12 mouse cellular contexts compared by ENCODE assay signal in genomic region chr3:89385451-89385850, GRCm38 (mm10). TPM values are rescaled to one million over a fixed set of nuclear protein-coding genes. Genes with fewer than 3 reads are reported as not detected.
A peak's percentile ranks its signal among the peaks of the same experiment; 100 is the strongest.
DNase-seq lines count a peak whose midpoint lies in the region; ATAC-seq and TF ChIP-seq lines count a peak whose summit lies in the region.
"Had no signal": no experiment of that assay in that cellular context is flagged by ENCODE, and none has a peak within 500 bp of the region (broad histone marks: within the 10 kb centered on the region; RNA-seq: fewer than 3 reads in every experiment).

No protein-coding gene starts in this region.

- no peaks in the 10 kb centered on the region for H3K27me3 ChIP-seq in liver, embryonic 13.5 days
- no peaks in the 10 kb centered on the region for H3K27me3 ChIP-seq in thymus, adult 2 months (ENCODE audit: control insufficient read depth, insufficient read depth, low read length)
- no peaks in the 10 kb centered on the region; the same call in 1 of the 2 replicates for H3K27me3 ChIP-seq in midbrain, embryonic 11.5 days (ENCODE audit: control insufficient read depth, insufficient read depth, low read length)

- no peak for TF ChIP-seq CTCF in lung, adult 2 months (IDR thresholded peaks at IDR 0.05; ENCODE audit: insufficient read depth, low read length)
- no peak for TF ChIP-seq CTCF in thymus, adult 2 months (IDR thresholded peaks at IDR 0.05; ENCODE audit: borderline replicate concordance, control insufficient read depth, extremely low read depth, insufficient read depth, low read length, poor library complexity)

- no peak overlapping the region for H3K9ac ChIP-seq in liver, embryonic 13.5 days
- no peak overlapping the region for H3K9ac ChIP-seq in midbrain, embryonic 11.5 days (ENCODE audit: low read length)

- peak overlapping the region; percentile 91; the same call in 1 of the 2 replicates for H3K27ac ChIP-seq in brown adipose tissue, adult 24 weeks (replicated peaks; ENCODE audit: low read depth, low read length)
- H3K27ac ChIP-seq in liver, embryonic 13.5 days = no peak overlapping the region
- peak overlapping the region; percentile 53; the same call in 1 of the 2 replicates for H3K27ac ChIP-seq in thymus, adult 2 months (ENCODE audit: control insufficient read depth, insufficient read depth, low read length)
- H3K27ac ChIP-seq in midbrain, embryonic 11.5 days (ENCODE audit: low read depth, low read length) = no peak overlapping the region

- no peak overlapping the region for H3K4me3 ChIP-seq in lung, adult 2 months (replicated peaks; ENCODE audit: extremely low read depth, low read depth, low read length)
- no peak overlapping the region for H3K4me3 ChIP-seq in brown adipose tissue, adult 24 weeks (ENCODE audit: insufficient read depth, low read depth, low read length)
- H3K4me3 ChIP-seq in liver, embryonic 13.5 days (replicated peaks) = 0 out of 2 replicates have a peak overlapping the region, but pooled peaks have one; percentile 5
- H3K4me3 ChIP-seq in thymus, adult 2 months (ENCODE audit: control insufficient read depth, insufficient read depth, low read length) = peak overlapping the region; percentile 37
- no peak overlapping the region for H3K4me3 ChIP-seq in midbrain, embryonic 11.5 days (ENCODE audit: low read depth, low read length)

- H3K4me1 ChIP-seq in lung, adult 2 months (ENCODE audit: control insufficient read depth, insufficient read depth, low read length) = peaks cover 17% of the 10 kb centered on the region
- peaks cover 25% of the 10 kb centered on the region for H3K4me1 ChIP-seq in brown adipose tissue, adult 24 weeks (ENCODE audit: control insufficient read depth, insufficient read depth, insufficient read length, low read length)
- H3K4me1 ChIP-seq in liver, embryonic 13.5 days (replicated peaks) = peaks cover 55% of the 10 kb centered on the region
- peaks cover 57% of the 10 kb centered on the region for H3K4me1 ChIP-seq in thymus, adult 2 months (replicated peaks; ENCODE audit: control insufficient read depth, insufficient read depth, low read length)
- peaks cover 10% of the 10 kb centered on the region for H3K4me1 ChIP-seq in midbrain, embryonic 11.5 days (ENCODE audit: control insufficient read depth, insufficient read depth, low read length)

- peak; percentile 13 for DNase-seq in lung, adult 2 months
- DNase-seq in lung, adult 18-20 months = no peak
- DNase-seq in liver, embryonic 13.5 days = no peak
- peak; percentile 66 for DNase-seq in thymus, adult 2 months
- no peak for DNase-seq in midbrain, embryonic 11.5 days (ENCODE audit: low spot score, missing footprints)
- DNase-seq in gastrocnemius, postnatal 10 days = no peak
- DNase-seq in layer of hippocampus, adult 11-12 months (ENCODE audit: low spot score) = no peak
- DNase-seq: cerebellum, adult 18-20 months; heart, postnatal 10 days; midbrain, embryonic 14.5 days had no signal

- peak overlapping the region; percentile 4; the same call in 1 of the 2 replicates for H3K4me2 ChIP-seq in liver, embryonic 13.5 days
- H3K4me2 ChIP-seq in midbrain, embryonic 11.5 days = no peak overlapping the region

- no peak for TF ChIP-seq POLR2A in lung, adult 2 months (IDR thresholded peaks at IDR 0.05; ENCODE audit: borderline replicate concordance, extremely low read depth, low read depth, low read length)
- TF ChIP-seq POLR2A in thymus, adult 2 months (IDR thresholded peaks at IDR 0.05; ENCODE audit: control insufficient read depth, extremely low read depth, insufficient read depth, low read length, poor library complexity) = no peak

- H3K36me3 ChIP-seq in liver, embryonic 13.5 days = peaks cover 9% of the 10 kb centered on the region; the same call in 1 of the 2 replicates
- H3K36me3 ChIP-seq in thymus, adult 2 months (ENCODE audit: control insufficient read depth, insufficient read depth, low read length) = no peaks in the 10 kb centered on the region
- H3K36me3 ChIP-seq in midbrain, embryonic 11.5 days (ENCODE audit: control insufficient read depth, insufficient read depth, low read length) = no peaks in the 10 kb centered on the region

- ATAC-seq in liver, embryonic 13.5 days (ENCODE audit: low read depth) = no peak
- ATAC-seq in midbrain, embryonic 11.5 days (ENCODE audit: low FRiP score) = no peak

- no peaks in the 10 kb centered on the region for H3K9me3 ChIP-seq in liver, embryonic 13.5 days (replicated peaks)
- H3K9me3 ChIP-seq in midbrain, embryonic 11.5 days (ENCODE audit: control insufficient read depth, low read length) = no peaks in the 10 kb centered on the region

- 46% methylated on average over 11 of the region's 11 CpGs for WGBS in lung, adult 2 months
- 15% methylated on average over 11 of the region's 11 CpGs for WGBS in liver, embryonic 13.5 days (ENCODE audit: insufficient replicate concordance)
- WGBS in thymus, adult 2 months = 3% methylated on average over 11 of the region's 11 CpGs
- WGBS in midbrain, embryonic 11.5 days = 41% methylated on average over 11 of the region's 11 CpGs

RNA-seq across cellular contexts. Expression of gene Zbtb7b, which starts 9.1 kb away (rescaled TPM):
- polyA plus RNA-seq in lung, adult 2 months (2012; rRNA removed) = 63.0 and 64.0 TPM in 2 replicates
- polyA plus RNA-seq in brown adipose tissue, adult 24 weeks (2012; ENCODE audit: insufficient read depth, insufficient read length, missing spikeins) = 93.2 and 121 TPM in 2 replicates
- polyA plus RNA-seq in liver, embryonic 13.5 days (2015; fragmentation: Nextera tagmentation; extraction: Ambion mirVana) = 0.97 and 1.8 TPM in 2 replicates
- 59.8 and 64.9 TPM in 2 replicates for polyA plus RNA-seq in thymus, adult 2 months (2012; rRNA removed)
- polyA plus RNA-seq in midbrain, embryonic 11.5 days (2014; fragmentation: Nextera tagmentation; extraction: Ambion mirVana) = 0.27 and 0.32 TPM in 2 replicates
- total RNA-seq in gastrocnemius, postnatal 10 days (2021) = 10 to 100 TPM; 19.1 to 21.8 TPM

RNA-seq across cellular contexts. Expression of gene Lenep, which starts 17.1 kb away (rescaled TPM):
- polyA plus RNA-seq in lung, adult 2 months (2012; rRNA removed) = 0.45 and 1.5 TPM in 2 replicates
- polyA plus RNA-seq in brown adipose tissue, adult 24 weeks (2012; ENCODE audit: insufficient read depth, insufficient read length, missing spikeins) = 1.3 TPM in 1 of 2 replicates, not detected in the other
- not detected in 2 replicates for polyA plus RNA-seq in liver, embryonic 13.5 days (2015; fragmentation: Nextera tagmentation; extraction: Ambion mirVana)
- polyA plus RNA-seq in thymus, adult 2 months (2012; rRNA removed) = 0.66 TPM in 1 of 2 replicates, not detected in the other
- 0.52 TPM in 1 of 2 replicates, not detected in the other for polyA plus RNA-seq in midbrain, embryonic 11.5 days (2014; fragmentation: Nextera tagmentation; extraction: Ambion mirVana)
- total RNA-seq in gastrocnemius, postnatal 10 days (2021) = under 1 TPM; 0.59 to 0.73 TPM
- polyA plus RNA-seq: midbrain, embryonic 14.5 days had no signal

RNA-seq across cellular contexts. Expression of gene Dcst1, which starts 20.4 kb away (rescaled TPM):
- 0.06 TPM in 1 of 2 replicates, not detected in the other for polyA plus RNA-seq in lung, adult 2 months (2012; rRNA removed)
- polyA plus RNA-seq in brown adipose tissue, adult 24 weeks (2012; ENCODE audit: insufficient read depth, insufficient read length, missing spikeins) = 0.75 TPM in 1 of 2 replicates, not detected in the other
- not detected in 2 replicates for polyA plus RNA-seq in liver, embryonic 13.5 days (2015; fragmentation: Nextera tagmentation; extraction: Ambion mirVana)
- 0.24 and 0.32 TPM in 2 replicates for polyA plus RNA-seq in thymus, adult 2 months (2012; rRNA removed)
- 0.23 and 0.40 TPM in 2 replicates for polyA plus RNA-seq in midbrain, embryonic 11.5 days (2014; fragmentation: Nextera tagmentation; extraction: Ambion mirVana)
- under 1 TPM; 0.12 to 0.14 TPM for total RNA-seq in gastrocnemius, postnatal 10 days (2021)
- total RNA-seq: left cerebral cortex, postnatal 25 days had no signal

RNA-seq across cellular contexts. Expression of gene Dcst2, which starts 23.7 kb away (rescaled TPM):
- polyA plus RNA-seq in lung, adult 2 months (2012; rRNA removed) = 0.28 and 0.31 TPM in 2 replicates
- 1.2 and 1.6 TPM in 2 replicates for polyA plus RNA-seq in brown adipose tissue, adult 24 weeks (2012; ENCODE audit: insufficient read depth, insufficient read length, missing spikeins)
- polyA plus RNA-seq in liver, embryonic 13.5 days (2015; fragmentation: Nextera tagmentation; extraction: Ambion mirVana) = 0.07 and 0.08 TPM in 2 replicates
- polyA plus RNA-seq in thymus, adult 2 months (2012; rRNA removed) = 0.36 and 0.50 TPM in 2 replicates
- 0.33 TPM in 1 of 2 replicates, not detected in the other for polyA plus RNA-seq in midbrain, embryonic 11.5 days (2014; fragmentation: Nextera tagmentation; extraction: Ambion mirVana)
- total RNA-seq in gastrocnemius, postnatal 10 days (2021) = not detected

RNA-seq across cellular contexts. Expression of gene Flad1, which starts 26.2 kb away (rescaled TPM):
- polyA plus RNA-seq in lung, adult 2 months (2012; rRNA removed) = 22.9 and 26.6 TPM in 2 replicates
- polyA plus RNA-seq in brown adipose tissue, adult 24 weeks (2012; ENCODE audit: insufficient read depth, insufficient read length, missing spikeins) = 33.4 and 60.7 TPM in 2 replicates
- 18.0 and 18.7 TPM in 2 replicates for polyA plus RNA-seq in liver, embryonic 13.5 days (2015; fragmentation: Nextera tagmentation; extraction: Ambion mirVana)
- polyA plus RNA-seq in thymus, adult 2 months (2012; rRNA removed) = 57.0 and 58.3 TPM in 2 replicates
- polyA plus RNA-seq in midbrain, embryonic 11.5 days (2014; fragmentation: Nextera tagmentation; extraction: Ambion mirVana) = 25.0 and 25.4 TPM in 2 replicates
- 10 to 100 TPM; 25.8 to 29.5 TPM for total RNA-seq in gastrocnemius, postnatal 10 days (2021)

Comparison
In these comparisons a context has a peak if more than half of its experiments do, and no peak if none do; other contexts are left out.
1. DNase-seq: peak in lung, adult 2 months (single experiment) and thymus, adult 2 months (single experiment); none in lung, adult 18-20 months (0 of 2), liver, embryonic 13.5 days (single experiment), midbrain, embryonic 11.5 days (single experiment), gastrocnemius, postnatal 10 days (single experiment) and layer of hippocampus, adult 11-12 months (single experiment).
2. H3K4me3 ChIP-seq: peak in liver, embryonic 13.5 days (single experiment) and thymus, adult 2 months (single experiment); none in lung, adult 2 months (single experiment), brown adipose tissue, adult 24 weeks (single experiment) and midbrain, embryonic 11.5 days (single experiment).
3. H3K27ac ChIP-seq: peak in brown adipose tissue, adult 24 weeks (single experiment) and thymus, adult 2 months (single experiment); none in liver, embryonic 13.5 days (single experiment) and midbrain, embryonic 11.5 days (single experiment).
4. RNA of gene Zbtb7b, which starts 9.1 kb away (polyA plus RNA-seq): 93.2 to 121 TPM in brown adipose tissue, adult 24 weeks, 59.8 to 64.9 TPM in thymus, adult 2 months and 63.0 to 64.0 TPM in lung, adult 2 months; 0.97 to 1.8 TPM in liver, embryonic 13.5 days and 0.27 to 0.32 TPM in midbrain, embryonic 11.5 days; every median in the first group is over 10 times any median in the second.